Mouse (Mus musculus) neural tube, embryonic 12.5 days (tissue): ENCODE results near the gene Rps16. TPM values are rescaled to one million over a fixed set of nuclear protein-coding genes. Genes with fewer than 3 reads are reported as not detected.

Experiments
- ATAC-seq: fragments of 200-750 bp; cut with Nextera tagmentation; 2 replicates; pipeline ENCODE4 v1.8.0; 2017; ENCODE audit warnings: low read depth, mild to moderate bottlenecking, moderate TSS enrichment, moderate library complexity; ENCODE audit not compliant: low FRiP score
- H3K27ac ChIP-seq: fragments of 300-500 bp; sonication (generic); 2 replicates; pipeline ENCODE4 v1.5.1; 2016
- H3K27me3 ChIP-seq: fragments of 300-500 bp; sonication (generic); replicated peaks from 2 replicates; pipeline ENCODE4 v1.6.1; 2016; ENCODE audit warnings: mild to moderate bottlenecking
- H3K36me3 ChIP-seq: fragments of 300-500 bp; sonication (generic); 2 replicates; pipeline ENCODE4 v1.6.1; 2016; ENCODE audit warnings: mild to moderate bottlenecking
- H3K4me1 ChIP-seq: fragments of 300-500 bp; sonication (generic); 2 replicates; pipeline ENCODE4 v1.6.1; 2016
- H3K4me2 ChIP-seq: fragments of 300-500 bp; sonication (generic); replicated peaks from 2 replicates; pipeline ENCODE4 v1.6.1; 2016; ENCODE audit warnings: mild to moderate bottlenecking
- H3K4me3 ChIP-seq: fragments of 300-500 bp; sonication (generic); 2 replicates; pipeline ENCODE4 v1.5.1; 2016
- H3K9ac ChIP-seq: fragments of 300-500 bp; sonication (generic); 2 replicates; pipeline ENCODE4 v1.6.1; 2016; ENCODE audit warnings: mild to moderate bottlenecking
- H3K9me3 ChIP-seq: fragments of 300-500 bp; sonication (generic); 2 replicates; pipeline ENCODE4 v1.6.1; 2016; ENCODE audit warnings: mild to moderate bottlenecking
- WGBS: fragments of 180-500 bp; shearing (Covaris S2); methylation state at CpG from one replicate; pipeline ENCODE4 v1.1.7; 2016; 5-methylcytosine and 5-hydroxymethylcytosine counted together
- polyA plus RNA-seq: library from polyadenylated mRNA; unstranded; fragments of >200 nt; fragmentation: Nextera tagmentation; extraction: Ambion mirVana; gene quantifications from 2 replicates; pipeline ENCODE4 v1.2.1, GENCODE M21; 2016

Rps16 gene
- polyA plus RNA-seq, 1 experiment from 2014 or later = 540 TPM

DNA sequence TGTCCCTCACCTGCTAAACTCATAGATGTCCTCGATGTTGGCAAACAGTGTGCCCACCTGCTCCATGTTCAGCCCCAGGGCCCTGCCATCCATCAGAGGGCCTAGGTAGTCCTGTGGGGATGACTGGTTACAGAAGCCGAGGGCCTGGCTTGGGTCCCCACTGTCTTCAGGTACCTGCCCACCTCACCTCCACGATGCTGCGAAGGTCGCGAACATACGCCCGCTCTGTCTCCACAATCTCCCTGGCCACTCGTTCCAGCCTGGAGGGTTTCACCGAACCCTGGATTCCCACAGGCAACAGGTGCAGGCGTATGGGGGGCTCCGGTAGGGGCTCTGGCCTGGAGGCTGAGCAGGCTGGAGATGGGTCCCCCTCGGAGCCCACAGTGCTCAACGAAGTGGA lies 19.6 kb downstream of the Rps16 start:
- peaks cover 34% of the 10 kb centered on the region for H3K4me1 ChIP-seq
- peak overlapping the region; percentile 90 for H3K4me2 ChIP-seq
- no peak for ATAC-seq
- peak overlapping the region; percentile 84; the same call in 1 of the 2 replicates for H3K9ac ChIP-seq
- H3K27me3 ChIP-seq = no peaks in the 10 kb centered on the region
- WGBS = 95% methylated on average over 14 of the region's 14 CpGs
- peaks cover 47% of the 10 kb centered on the region for H3K36me3 ChIP-seq
- no peaks in the 10 kb centered on the region for H3K9me3 ChIP-seq
- H3K27ac ChIP-seq = no peak overlapping the region
- H3K4me3 ChIP-seq = peak overlapping the region; percentile 69

GRCm38 (mm10) chr7:28370977-28371513 lies 20.6 kb downstream of the Rps16 start:
- 11% methylated on average over 11 of the region's 11 CpGs for WGBS
- Histone ChIP-seq H3K9me3 (no peaks in the 10 kb centered on the region), H3K4me3 (peak overlapping the region; percentile 69), H3K36me3 (peaks cover 39% of the 10 kb centered on the region), H3K4me2 (peak overlapping the region; percentile 90), H3K27me3 (no peaks in the 10 kb centered on the region), H3K27ac (peak overlapping the region; percentile 73; the same call in 1 of the 2 replicates), H3K9ac (peak overlapping the region; percentile 84), H3K4me1 (peaks cover 43% of the 10 kb centered on the region)
- no peak for ATAC-seq

DNA sequence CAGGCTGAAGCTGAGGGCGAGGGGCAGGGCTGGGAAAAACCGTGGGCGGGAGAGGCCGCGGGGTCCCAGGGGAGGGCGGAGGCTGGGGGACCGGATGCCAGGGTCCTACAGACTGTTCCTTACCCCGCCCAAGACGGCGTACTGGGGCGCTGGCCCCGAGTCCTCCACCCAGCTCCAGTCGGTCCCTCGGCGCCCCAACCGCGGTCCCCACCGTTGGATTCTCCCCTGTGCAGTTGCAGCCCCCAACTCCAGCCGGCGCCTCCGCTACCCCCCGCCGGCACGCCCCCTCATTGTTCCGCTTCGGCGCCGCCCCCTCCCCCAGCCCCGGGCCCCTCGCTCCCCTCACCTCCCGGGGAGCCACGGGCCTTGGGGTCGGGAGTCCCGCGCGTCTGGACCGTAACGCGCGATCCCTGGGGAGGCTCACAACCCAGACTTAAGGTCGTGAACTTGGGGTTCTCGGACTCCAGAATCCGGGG lies 21.1 kb downstream of the Rps16 start:
- WGBS = under 1% methylated on average over 43 of the region's 43 CpGs

DNA sequence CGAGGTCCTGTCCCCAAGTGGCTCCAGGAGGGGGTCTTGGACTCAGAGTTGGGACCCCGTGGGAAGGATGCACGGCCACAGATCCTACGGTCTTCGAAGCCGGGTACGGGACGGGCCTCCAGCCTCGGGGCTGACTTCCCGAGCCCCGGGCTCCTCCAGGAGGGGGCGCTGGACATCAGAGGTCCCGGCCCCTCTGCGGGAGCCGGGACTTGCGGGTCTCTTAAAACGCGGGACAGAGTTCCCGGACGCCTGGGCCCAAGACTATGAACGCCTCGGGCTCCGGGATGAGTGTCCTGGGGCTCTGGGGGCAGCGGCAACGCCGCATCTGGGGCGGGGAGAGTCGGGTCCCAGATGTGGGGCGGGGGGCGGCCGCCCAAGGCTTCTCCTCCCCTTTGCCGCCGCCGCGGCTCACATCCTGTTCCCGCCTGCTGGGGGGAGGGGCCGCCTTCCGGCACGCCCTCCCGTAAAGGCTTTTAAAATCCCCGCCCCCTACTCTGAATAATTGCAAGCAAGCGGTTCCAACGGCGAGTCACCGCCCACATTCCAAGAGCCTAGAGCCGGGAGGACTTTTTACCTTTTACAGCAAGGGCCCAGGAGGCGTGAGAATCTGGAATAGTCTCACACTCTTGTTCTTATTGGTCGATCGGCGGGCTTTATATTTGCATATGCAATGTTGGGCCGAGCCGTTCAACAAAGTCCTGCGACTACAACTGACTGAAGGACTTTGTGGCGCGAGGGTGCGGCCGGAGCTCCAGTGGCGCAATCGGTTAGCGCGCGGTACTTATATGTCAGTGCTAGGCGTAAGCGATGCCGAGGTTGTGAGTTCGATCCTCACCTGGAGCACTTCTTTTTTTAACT lies 22.0 kb downstream of the Rps16 start, which contains the start of gene Plekhg2:
Plekhg2 (minus strand) TSS at position 349 of the 858 bp plus-strand sequence.
- WGBS = under 1% methylated on average over 65 of the region's 66 CpGs

More for the DNA sequence above, 21.1 kb downstream of the Rps16 start:
- peaks cover 34% of the 10 kb centered on the region for H3K36me3 ChIP-seq
- peaks cover 48% of the 10 kb centered on the region for H3K4me1 ChIP-seq
- ATAC-seq = 0 out of 2 replicates have a peak, but pooled peaks have one; percentile 8
- peak overlapping the region; percentile 69 for H3K4me3 ChIP-seq
- H3K9ac ChIP-seq = peak overlapping the region; percentile 84
- peak overlapping the region; percentile 73 for H3K27ac ChIP-seq
- H3K4me2 ChIP-seq = peak overlapping the region; percentile 90
- no peaks in the 10 kb centered on the region for H3K9me3 ChIP-seq
- no peaks in the 10 kb centered on the region for H3K27me3 ChIP-seq

GRCm38 (mm10) chr7:28373131-28373581 lies 22.7 kb downstream of the Rps16 start:
- ATAC-seq = 0 out of 2 replicates have a peak, but pooled peaks have one; percentile 0
- Histone ChIP-seq H3K9ac (no peak overlapping the region), H3K27ac (no peak overlapping the region), H3K4me2 (peak overlapping the region; percentile 90), H3K27me3 (peaks cover 7% of the 10 kb centered on the region; the same call in 1 of the 2 replicates), H3K4me1 (peaks cover 58% of the 10 kb centered on the region), H3K36me3 (peaks cover 18% of the 10 kb centered on the region), H3K4me3 (peak overlapping the region; percentile 69), H3K9me3 (no peaks in the 10 kb centered on the region)
- WGBS = under 1% methylated on average over 9 of the region's 9 CpGs

More for the DNA sequence above, 22.0 kb downstream of the Rps16 start, which contains the start of gene Plekhg2:
- Histone ChIP-seq H3K27ac (peak within 1 kb of the TSS; percentile 73), H3K4me2 (peak within 1 kb of the TSS; percentile 90), H3K9me3 (no peaks in the 10 kb centered on the region), H3K9ac (peak within 1 kb of the TSS; percentile 84), H3K36me3 (peaks cover 25% of the 10 kb centered on the region), H3K4me3 (peak within 1 kb of the TSS; percentile 69), H3K27me3 (peaks cover 2% of the 10 kb centered on the region; the same call in 1 of the 2 replicates), H3K4me1 (peaks cover 51% of the 10 kb centered on the region)
- ATAC-seq = peak; percentile 74

DNA sequence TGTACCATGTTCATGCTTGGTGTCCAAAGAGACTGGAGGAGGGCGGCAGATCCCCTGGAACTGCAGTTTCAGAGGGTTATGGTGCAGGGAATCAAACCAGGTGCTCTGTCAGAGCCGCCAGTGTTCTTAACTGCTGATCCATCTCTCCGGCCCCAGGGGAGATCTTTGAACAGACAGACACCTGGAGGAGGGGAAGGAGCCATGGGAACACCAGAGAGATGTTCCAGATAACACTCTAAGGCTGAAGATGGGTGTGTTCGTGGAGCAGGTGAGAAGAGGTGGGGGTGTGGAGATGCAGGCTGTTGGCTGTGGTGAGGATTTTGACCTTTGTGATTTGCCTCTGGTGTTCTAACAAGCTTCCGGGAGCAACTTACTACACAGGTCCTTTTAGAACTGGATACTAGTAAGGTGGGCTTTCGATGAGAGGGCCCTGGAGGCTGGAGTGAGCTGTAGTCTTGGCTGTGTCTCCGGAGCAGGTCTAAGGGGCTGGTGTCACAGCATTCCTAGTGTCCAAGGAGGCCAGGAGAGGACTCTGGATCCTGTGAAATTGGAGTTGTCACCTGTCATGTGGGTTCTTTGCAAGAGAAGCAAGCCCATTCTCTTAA lies 23.5 kb downstream of the Rps16 start:
- Histone ChIP-seq H3K4me1 (peaks cover 61% of the 10 kb centered on the region), H3K4me2 (no peak overlapping the region), H3K9me3 (no peaks in the 10 kb centered on the region), H3K4me3 (no peak overlapping the region), H3K27me3 (peaks cover 7% of the 10 kb centered on the region; the same call in 1 of the 2 replicates), H3K36me3 (peaks cover 10% of the 10 kb centered on the region), H3K27ac (no peak overlapping the region), H3K9ac (no peak overlapping the region)
- 86% methylated on average over 7 of the region's 7 CpGs for WGBS
- no peak for ATAC-seq

DNA sequence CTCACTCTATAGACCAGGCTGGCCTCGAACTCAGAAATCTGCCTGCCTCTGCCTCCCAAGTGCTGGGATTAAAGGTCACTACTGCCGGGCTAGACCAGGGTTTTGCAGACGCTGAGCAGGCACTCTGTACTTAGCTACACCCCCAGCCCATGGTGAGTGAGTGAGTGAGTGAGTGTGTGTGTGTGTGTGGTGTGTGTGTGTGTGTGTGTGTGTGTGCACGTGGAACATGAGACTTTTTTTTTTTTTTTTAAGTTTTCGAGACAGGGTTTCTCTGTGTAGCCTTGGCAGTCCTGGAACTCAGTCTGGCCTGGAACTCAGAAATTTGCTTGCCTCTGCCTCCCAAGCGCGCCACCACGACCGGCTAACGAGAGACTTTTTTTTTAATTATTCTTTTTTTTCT lies 24.2 kb downstream of the Rps16 start:
- peak overlapping the region; percentile 66 for H3K4me2 ChIP-seq
- H3K9ac ChIP-seq = no peak overlapping the region
- H3K36me3 ChIP-seq = peaks cover 3% of the 10 kb centered on the region; the same call in 1 of the 2 replicates
- no peaks in the 10 kb centered on the region for H3K9me3 ChIP-seq
- H3K27me3 ChIP-seq = peaks cover 7% of the 10 kb centered on the region; the same call in 1 of the 2 replicates
- H3K27ac ChIP-seq = no peak overlapping the region
- WGBS = 84% methylated on average over 10 of the region's 10 CpGs
- no peak overlapping the region for H3K4me3 ChIP-seq
- H3K4me1 ChIP-seq = peaks cover 59% of the 10 kb centered on the region
- ATAC-seq = no peak

DNA sequence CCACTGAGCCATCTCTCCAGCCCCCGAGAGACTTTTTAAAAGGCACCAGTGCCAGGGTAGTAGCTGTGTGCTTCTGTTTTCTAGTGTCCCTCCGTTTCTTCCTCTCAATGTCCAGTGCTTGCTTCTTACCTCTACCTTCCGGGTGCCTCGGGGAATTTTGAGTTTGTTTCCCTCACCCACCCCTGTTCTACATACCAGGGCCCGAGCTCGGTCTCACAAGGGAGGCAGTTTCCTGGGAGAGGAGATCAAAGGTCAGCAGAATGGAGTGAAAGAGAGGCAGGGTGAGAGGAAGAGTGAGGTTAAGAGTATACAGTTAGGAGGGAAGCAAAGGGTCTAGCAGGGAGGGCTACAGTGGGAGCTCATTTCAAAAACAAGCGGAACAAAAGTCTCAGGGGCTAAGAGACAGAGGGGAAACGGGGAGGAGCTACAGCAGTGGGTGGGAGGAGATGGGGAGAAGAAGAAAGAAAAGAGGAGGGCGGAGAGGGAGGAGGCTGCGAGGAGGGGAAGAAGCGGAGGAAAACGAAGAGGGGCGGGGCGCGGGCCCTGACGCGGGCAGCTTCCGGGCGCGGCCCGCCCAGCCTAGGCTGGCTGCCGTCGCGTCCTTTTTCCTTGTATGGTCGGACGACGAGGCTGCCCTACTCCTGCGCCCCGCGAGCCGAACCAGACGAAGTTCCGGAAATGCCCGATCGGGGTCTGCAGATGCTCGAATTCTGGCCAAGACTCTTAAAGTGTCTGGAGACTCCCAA lies 24.9 kb downstream of the Rps16 start:
- Histone ChIP-seq H3K9ac (peak overlapping the region; percentile 56), H3K4me1 (peaks cover 53% of the 10 kb centered on the region), H3K4me2 (peak overlapping the region; percentile 66), H3K27me3 (peaks cover 7% of the 10 kb centered on the region; the same call in 1 of the 2 replicates), H3K27ac (peak overlapping the region; percentile 86), H3K36me3 (no peaks in the 10 kb centered on the region), H3K4me3 (peak overlapping the region; percentile 36), H3K9me3 (no peaks in the 10 kb centered on the region)
- 2% methylated on average over 35 of the region's 36 CpGs for WGBS
- peak; percentile 42 for ATAC-seq

- H3K4me1 ChIP-seq = peaks cover 50% of the 10 kb centered on the region
Observed at GRCm38 (mm10) chr7:28376011-28376771, 25.7 kb downstream of the Rps16 start.

DNA sequence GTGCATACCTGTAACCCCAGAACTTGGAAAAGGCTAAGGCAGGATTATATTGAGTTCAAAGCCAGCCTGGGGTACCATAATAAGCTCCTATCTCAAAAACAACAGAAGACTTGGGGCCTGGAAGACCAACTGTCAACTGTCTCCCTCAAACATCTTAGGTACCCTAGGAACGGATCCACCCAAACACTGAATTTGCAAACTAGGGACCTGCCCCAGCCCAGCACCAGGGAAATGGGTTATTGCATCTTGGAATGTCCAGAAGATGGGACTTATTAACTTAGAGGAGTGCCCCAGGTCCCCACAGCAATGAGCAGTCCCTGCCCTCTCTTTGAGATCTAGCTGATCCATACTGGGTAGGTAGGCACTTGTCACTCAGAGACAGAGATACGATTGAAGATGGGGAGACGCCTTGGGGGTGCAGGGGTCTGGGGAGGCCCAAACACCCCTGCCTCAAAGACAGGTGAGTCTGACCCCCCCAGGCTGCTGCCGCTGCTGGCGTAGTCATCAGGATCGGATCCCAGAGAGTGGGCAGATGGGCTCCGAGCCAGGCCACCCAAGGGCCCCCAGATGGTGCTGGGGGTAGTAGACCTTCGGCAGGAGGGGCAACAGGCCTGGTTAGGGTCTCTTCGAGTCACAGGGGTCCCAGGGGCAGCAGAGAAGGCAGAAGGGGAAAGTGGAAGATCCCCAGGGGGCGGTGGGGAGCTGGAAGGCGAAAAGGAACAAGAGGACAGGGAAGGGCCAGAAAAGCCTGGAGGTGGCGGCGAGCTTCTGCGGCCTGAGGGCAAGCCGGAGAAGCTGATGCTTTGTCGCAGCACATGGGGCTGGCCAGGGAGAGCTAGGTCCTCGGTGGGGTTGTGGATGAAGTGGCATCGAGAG lies 27.0 kb downstream of the Rps16 start:
- Histone ChIP-seq H3K27ac (no peak overlapping the region), H3K9me3 (no peaks in the 10 kb centered on the region), H3K9ac (peak overlapping the region; percentile 77; the same call in 1 of the 2 replicates), H3K4me2 (peak overlapping the region; percentile 93), H3K4me3 (peak overlapping the region; percentile 55; the same call in 1 of the 2 replicates), H3K27me3 (peaks cover 7% of the 10 kb centered on the region; the same call in 1 of the 2 replicates), H3K36me3 (no peaks in the 10 kb centered on the region), H3K4me1 (peaks cover 61% of the 10 kb centered on the region)
- no peak for ATAC-seq
- WGBS = 73% methylated on average over 18 of the region's 18 CpGs

More at GRCm38 (mm10) chr7:28376011-28376771, 25.7 kb downstream of the Rps16 start:
- Histone ChIP-seq H3K4me2 (peak overlapping the region; percentile 66), H3K9me3 (no peaks in the 10 kb centered on the region), H3K9ac (peak overlapping the region; percentile 56), H3K27ac (peak overlapping the region; percentile 86), H3K27me3 (peaks cover 7% of the 10 kb centered on the region; the same call in 1 of the 2 replicates), H3K36me3 (no peaks in the 10 kb centered on the region), H3K4me3 (peak overlapping the region; percentile 36)
- WGBS = 5% methylated on average over 28 of the region's 30 CpGs
- ATAC-seq = no peak
